Mouse (Mus musculus) intestine, postnatal 0 days (tissue): ENCODE results near the gene Dcbld2. TPM values are rescaled to one million over a fixed set of nuclear protein-coding genes. Genes with fewer than 3 reads are reported as not detected.

Experiments used
- ATAC-seq: fragments of 200-750 bp; cut with Nextera tagmentation; 2 replicates; pipeline ENCODE4 v1.8.0; 2017; ENCODE audit warnings: mild to moderate bottlenecking, moderate TSS enrichment, moderate library complexity
- H3K27ac ChIP-seq: fragments of 300-500 bp; sonication (generic); 2 replicates; pipeline ENCODE4 v1.5.1; 2014; ENCODE audit warnings: mild to moderate bottlenecking, low read depth, low read length, moderate library complexity
- H3K27me3 ChIP-seq: fragments of 300-500 bp; sonication (generic); replicated peaks from 2 replicates; pipeline ENCODE4 v1.6.1; 2014; ENCODE audit warnings: low read length, mixed read lengths; ENCODE audit not compliant: control insufficient read depth, insufficient read depth
- H3K36me3 ChIP-seq: fragments of 300-500 bp; sonication (generic); 2 replicates; pipeline ENCODE4 v1.6.1; 2014; ENCODE audit warnings: mild to moderate bottlenecking, moderate library complexity; ENCODE audit not compliant: control insufficient read depth, insufficient read depth
- H3K4me1 ChIP-seq: fragments of 300-500 bp; sonication (generic); replicated peaks from 2 replicates; pipeline ENCODE4 v1.6.1; 2014; ENCODE audit warnings: antibody characterized with exemption, low read length, mixed read lengths; ENCODE audit not compliant: control insufficient read depth, insufficient read depth
- H3K4me2 ChIP-seq: fragments of 300-500 bp; sonication (generic); replicated peaks from 2 replicates; pipeline ENCODE4 v1.6.1; 2014; ENCODE audit warnings: low read depth, mild to moderate bottlenecking, moderate library complexity
- H3K4me3 ChIP-seq: fragments of 300-500 bp; sonication (generic); 2 replicates; pipeline ENCODE4 v1.5.1; 2014; ENCODE audit warnings: low read depth, low read length
- H3K9ac ChIP-seq: fragments of 300-500 bp; sonication (generic); 2 replicates; pipeline ENCODE4 v1.6.1; 2014; ENCODE audit warnings: mild to moderate bottlenecking, low read depth, low read length
- H3K9me3 ChIP-seq: fragments of 300-500 bp; sonication (generic); 2 replicates; pipeline ENCODE4 v1.6.1; 2016; ENCODE audit warnings: mixed run types; ENCODE audit not compliant: control insufficient read depth
- CTCF ChIP-seq: sonication (generic); IDR thresholded peaks from 2 replicates; pipeline ENCODE4 v1.5.1; 2016; ENCODE audit warnings: low read depth, mild to moderate bottlenecking, control low read depth, antibody characterized with exemption, moderate library complexity
- WGBS: fragments of 180-500 bp; shearing (Covaris S2); extraction: QIAGEN DNeasy Blood & Tissue Kit; methylation state at CpG from one replicate; pipeline ENCODE4 v1.1.7; 2014; 5-methylcytosine and 5-hydroxymethylcytosine counted together
- polyA plus RNA-seq: library from polyadenylated mRNA; unstranded; fragments of >200 nt; fragmentation: Nextera tagmentation; extraction: Ambion mirVana; gene quantifications from 2 replicates; pipeline ENCODE4 v1.2.1, GENCODE M21; 2015

Gene Dcbld2
- polyA plus RNA-seq, 1 experiment from 2014 or later = 2.2 TPM

GRCm38 (mm10) chr16:58474875-58475274 lies 66.6 kb downstream of the Dcbld2 start:
- no peak for TF ChIP-seq CTCF
- no peak for ATAC-seq
- H3K4me3 ChIP-seq = no peak overlapping the region
- no peak overlapping the region for H3K27ac ChIP-seq
- H3K27me3 ChIP-seq = no peaks in the 10 kb centered on the region
- no peak overlapping the region for H3K9ac ChIP-seq
- WGBS = 70% methylated on average over 3 of the region's 3 CpGs
- no peaks in the 10 kb centered on the region for H3K9me3 ChIP-seq
- peaks cover 3% of the 10 kb centered on the region; the same call in 1 of the 2 replicates for H3K4me1 ChIP-seq
- H3K36me3 ChIP-seq = peaks cover 44% of the 10 kb centered on the region
- no peak overlapping the region for H3K4me2 ChIP-seq

- WGBS = 61% methylated on average over 3 of the region's 3 CpGs
- Histone ChIP-seq H3K4me2 (no peak overlapping the region), H3K9ac (no peak overlapping the region), H3K36me3 (peaks cover 44% of the 10 kb centered on the region), H3K9me3 (no peaks in the 10 kb centered on the region), H3K4me1 (peaks cover 1% of the 10 kb centered on the region; the same call in 1 of the 2 replicates), H3K27ac (peak overlapping the region; percentile 16; the same call in 1 of the 2 replicates), H3K4me3 (no peak overlapping the region), H3K27me3 (no peaks in the 10 kb centered on the region)
- TF ChIP-seq CTCF = no peak
- ATAC-seq = 0 out of 2 replicates have a peak, but pooled peaks have one; percentile 15
Observed at GRCm38 (mm10) chr16:58475544-58476154, 67.4 kb downstream of the Dcbld2 start.

GRCm38 (mm10) chr16:58476363-58476762 lies 68.1 kb downstream of the Dcbld2 start:
- Histone ChIP-seq H3K9me3 (no peaks in the 10 kb centered on the region), H3K4me2 (no peak overlapping the region), H3K27ac (peak overlapping the region; percentile 37; the same call in 1 of the 2 replicates), H3K9ac (no peak overlapping the region), H3K4me3 (no peak overlapping the region), H3K36me3 (peaks cover 44% of the 10 kb centered on the region), H3K27me3 (no peaks in the 10 kb centered on the region), H3K4me1 (no peaks in the 10 kb centered on the region; the same call in 1 of the 2 replicates)
- ATAC-seq = no peak
- WGBS = 53% methylated on average over 2 of the region's 2 CpGs
- no peak for TF ChIP-seq CTCF

GRCm38 (mm10) chr16:58479898-58480448 lies 71.7 kb downstream of the Dcbld2 start:
- Histone ChIP-seq H3K27me3 (no peaks in the 10 kb centered on the region), H3K36me3 (peaks cover 41% of the 10 kb centered on the region), H3K4me3 (no peak overlapping the region), H3K9me3 (no peaks in the 10 kb centered on the region), H3K4me1 (no peaks in the 10 kb centered on the region; the same call in 1 of the 2 replicates), H3K4me2 (no peak overlapping the region), H3K27ac (no peak overlapping the region), H3K9ac (no peak overlapping the region)
- TF ChIP-seq CTCF = no peak
- WGBS = 89% methylated on average over 4 of the region's 4 CpGs
- ATAC-seq = no peak

GRCm38 (mm10) chr16:58481219-58481905 lies 73.1 kb downstream of the Dcbld2 start:
- Histone ChIP-seq H3K27me3 (no peaks in the 10 kb centered on the region), H3K9ac (no peak overlapping the region), H3K36me3 (peaks cover 43% of the 10 kb centered on the region), H3K4me1 (no peaks in the 10 kb centered on the region), H3K4me3 (no peak overlapping the region), H3K9me3 (no peaks in the 10 kb centered on the region), H3K27ac (no peak overlapping the region), H3K4me2 (no peak overlapping the region)
- TF ChIP-seq CTCF = no peak
- WGBS = 76% methylated on average over 9 of the region's 9 CpGs
- ATAC-seq = no peak

GRCm38 (mm10) chr16:58481906-58482270 lies 73.6 kb downstream of the Dcbld2 start:
- ATAC-seq = no peak
- Histone ChIP-seq H3K9ac (no peak overlapping the region), H3K4me1 (no peaks in the 10 kb centered on the region), H3K4me2 (no peak overlapping the region), H3K27me3 (no peaks in the 10 kb centered on the region), H3K36me3 (peaks cover 48% of the 10 kb centered on the region), H3K9me3 (no peaks in the 10 kb centered on the region), H3K27ac (no peak overlapping the region), H3K4me3 (no peak overlapping the region)
- TF ChIP-seq CTCF = no peak
- 74% methylated on average over 5 of the region's 5 CpGs for WGBS
